Mouse (Mus musculus) T-helper 17 cell (primary cell): ENCODE results near the gene Sorbs1.

Experiments used
- in situ Hi-C, 2 experiments: fragments of 300-600 bp; cut with MboI, MseI; formaldehyde crosslinking; loops; 1 replicate in 1 of 2; 2 replicates in 1 of 2; pipeline ENCODE4 v1.15.1; 2025; ENCODE audit warnings: high pct_unique_total_duplicates in 2 of 2

Gene Sorbs1

DNA sequence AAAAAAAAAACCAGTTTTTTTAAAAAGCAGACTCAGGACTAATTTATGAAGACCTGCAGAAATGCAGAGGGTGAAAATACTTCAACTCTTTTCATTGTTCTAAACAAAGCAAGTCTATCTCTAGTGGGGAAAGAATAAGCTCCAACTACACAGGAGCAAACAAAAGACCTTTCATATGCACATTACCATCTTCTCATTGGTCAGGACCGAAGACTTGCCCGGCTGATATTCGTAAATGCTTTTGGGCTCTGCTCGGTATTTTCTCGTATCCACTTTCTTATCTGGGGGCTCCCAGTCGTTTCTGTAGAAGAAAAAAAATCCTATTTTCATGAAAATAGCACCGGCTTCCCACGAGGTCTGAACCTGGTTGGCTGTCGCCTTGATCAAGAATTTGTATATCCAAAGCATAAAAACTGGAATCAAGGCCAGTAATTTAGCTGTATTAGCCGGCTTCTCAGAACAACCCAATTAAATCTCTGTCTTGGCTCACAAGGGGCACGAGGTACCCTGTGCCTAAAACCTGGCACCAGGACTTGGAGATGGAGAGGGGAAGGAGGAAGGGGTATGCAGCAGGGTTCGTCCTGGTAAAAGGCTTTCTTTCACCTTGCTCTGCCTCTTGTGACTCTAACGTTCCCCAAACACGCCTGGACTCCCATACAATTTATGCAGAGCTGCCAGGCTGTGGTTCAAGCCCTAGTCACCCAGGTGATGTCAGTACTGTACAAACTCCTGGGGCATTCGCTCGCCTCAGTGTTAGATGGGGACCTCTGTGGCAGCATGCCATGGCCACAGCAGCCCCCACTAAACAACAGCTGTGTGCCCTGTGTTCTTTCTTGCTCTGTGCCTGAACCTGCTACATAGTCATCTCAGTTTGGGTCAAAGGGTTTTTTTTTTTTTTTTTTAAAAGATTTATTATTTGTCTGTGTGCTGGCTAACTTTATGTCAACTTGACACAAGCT lies 163.6 kb downstream of the Sorbs1 start:
- in situ Hi-C loops = no loop called here

DNA sequence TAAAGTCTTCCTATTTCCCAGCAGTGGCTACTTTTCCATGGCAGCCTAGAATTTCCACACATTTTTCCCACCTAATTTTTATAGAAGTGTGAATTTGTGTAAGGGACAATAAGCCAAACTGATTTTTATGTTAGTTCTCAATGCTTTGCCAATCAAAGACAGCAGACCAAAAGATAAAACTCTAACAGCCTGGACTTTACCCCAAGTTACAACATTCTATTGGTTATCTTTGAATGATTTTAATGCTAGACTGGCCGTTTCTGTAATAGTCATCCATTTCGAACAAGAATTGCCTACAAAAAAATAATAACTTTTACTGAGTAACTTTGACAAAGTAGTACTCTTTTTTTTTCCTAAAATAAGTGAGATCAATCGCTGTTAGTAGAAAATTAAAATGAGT lies 164.3 kb downstream of the Sorbs1 start:
- in situ Hi-C loops = no loop called here

DNA sequence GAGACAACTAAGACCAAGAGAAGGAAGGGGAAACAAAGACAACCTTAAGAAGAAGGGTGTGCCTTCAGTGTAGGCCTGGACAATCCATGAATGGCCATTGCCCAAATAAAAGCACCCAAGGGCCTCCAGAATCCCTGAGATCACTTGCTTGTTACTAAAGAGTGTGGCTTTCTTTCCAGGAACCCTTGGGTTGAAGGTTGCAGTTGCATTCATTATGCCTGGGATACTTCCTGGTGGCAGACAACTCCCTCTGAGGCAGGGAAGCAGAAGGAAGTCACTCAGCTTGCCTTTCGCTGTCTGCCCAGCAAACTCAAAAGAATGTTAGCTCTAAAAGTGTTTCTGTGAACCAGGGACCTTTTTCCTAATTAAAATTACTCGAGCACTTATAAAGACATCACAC lies 164.9 kb downstream of the Sorbs1 start:
- in situ Hi-C loops = no loop called here

DNA sequence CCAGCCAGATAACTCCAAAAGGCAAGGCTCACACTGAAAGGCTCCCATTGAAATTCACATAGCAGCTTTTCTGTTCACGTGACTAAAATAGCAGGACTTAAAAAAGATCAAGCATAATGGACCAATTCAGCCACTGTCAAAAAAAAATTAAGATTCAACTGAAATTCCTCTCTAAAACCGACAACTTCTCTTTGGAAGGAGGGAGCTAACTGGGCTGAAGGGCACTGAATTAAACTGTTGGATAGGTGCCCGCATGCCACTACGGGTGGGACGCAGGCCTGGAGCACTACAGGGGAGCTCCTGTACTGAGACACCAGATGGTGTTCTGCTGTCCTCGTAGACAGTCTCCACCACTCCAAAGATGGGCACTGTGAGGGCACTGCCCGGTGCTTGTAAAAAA lies 165.4 kb downstream of the Sorbs1 start:
- in situ Hi-C loops = no loop called here

DNA sequence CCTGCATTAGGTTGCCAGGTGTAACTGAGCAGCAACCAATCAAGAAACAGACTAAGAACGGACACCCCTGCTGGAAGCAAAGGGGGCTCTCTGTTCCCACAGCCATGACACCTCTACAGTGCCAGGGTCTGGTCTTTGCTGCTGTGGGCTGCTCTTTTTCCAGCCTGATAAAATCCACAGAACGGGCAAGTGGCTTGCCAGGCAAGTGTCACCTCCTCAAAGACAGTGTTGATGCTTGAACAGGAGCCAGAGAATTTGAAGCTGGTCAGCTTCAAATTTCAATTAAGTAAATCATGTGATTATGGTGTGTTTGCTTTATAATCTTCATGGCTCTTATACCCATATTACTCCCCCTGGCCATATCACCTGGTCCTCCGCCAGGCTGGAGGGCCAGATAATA lies 166.7 kb downstream of the Sorbs1 start:
- in situ Hi-C loops = no loop called here

DNA sequence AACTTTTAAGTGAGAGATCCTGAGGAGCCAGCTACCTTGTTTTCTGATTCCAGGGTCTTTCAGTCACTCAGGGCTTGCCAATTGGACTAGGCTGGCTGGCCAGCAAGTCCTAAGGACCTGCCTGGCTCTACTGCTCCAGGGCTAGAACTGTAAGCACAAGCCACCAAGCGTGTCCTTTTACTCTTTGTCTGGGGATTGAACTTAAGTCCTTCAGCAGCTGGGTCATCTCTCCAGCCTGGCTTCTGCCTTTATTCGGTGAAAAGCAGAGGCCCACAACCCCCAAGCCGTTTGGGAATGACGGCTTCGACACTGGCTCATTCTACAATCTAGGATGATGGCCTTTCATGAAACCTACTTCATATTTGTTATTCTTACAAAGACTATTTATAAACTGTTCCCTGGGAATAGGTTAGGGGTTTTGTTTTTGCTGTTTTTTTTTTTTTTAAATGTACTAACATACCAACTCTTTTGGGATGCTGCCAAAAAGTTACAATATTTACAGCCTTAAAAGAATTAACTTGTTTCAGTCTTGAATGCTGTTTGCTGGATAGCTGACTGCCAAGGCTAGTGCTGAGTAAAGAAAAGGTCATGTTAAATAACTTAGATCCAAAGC lies 167.2 kb downstream of the Sorbs1 start:
- in situ Hi-C loops = no loop called here

DNA sequence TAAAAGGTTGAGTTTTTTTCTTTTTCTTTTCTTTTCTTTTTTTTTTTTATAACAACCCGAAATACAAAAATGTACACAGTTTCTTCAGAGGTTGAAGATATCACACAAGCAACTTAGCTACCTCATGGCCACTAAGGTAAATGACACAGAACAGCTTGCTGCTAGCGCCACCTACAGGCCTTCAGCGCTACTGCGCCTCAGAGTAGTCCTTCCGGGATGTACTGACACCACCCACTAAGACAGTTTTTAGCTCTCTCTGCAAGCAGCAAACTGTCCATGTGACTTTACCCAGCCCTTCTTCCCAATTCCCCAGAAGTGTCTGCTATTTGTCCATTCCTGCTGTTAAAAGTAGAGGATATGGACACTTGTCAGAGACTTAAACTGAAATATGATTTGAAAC lies 167.9 kb downstream of the Sorbs1 start:
- in situ Hi-C loops = no loop called here

DNA sequence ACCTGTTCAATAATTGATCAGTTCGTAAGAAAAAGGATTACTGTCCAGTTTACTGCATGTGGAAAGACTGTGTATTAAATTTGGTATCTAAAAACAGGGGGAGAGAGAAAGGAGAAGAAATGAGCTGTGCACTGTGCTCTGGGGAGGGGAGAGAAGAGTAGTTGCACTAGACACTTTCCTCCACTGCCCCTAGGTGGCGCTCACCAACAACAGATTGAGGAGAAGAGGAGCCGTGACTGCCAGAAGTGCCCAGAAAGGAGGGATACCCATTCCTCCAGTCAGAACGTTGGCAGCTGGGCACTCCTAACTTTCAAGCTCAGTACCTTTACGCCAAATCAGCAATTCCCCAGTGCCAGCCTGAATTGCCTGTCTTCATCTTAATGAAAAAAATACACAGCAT lies 170.6 kb downstream of the Sorbs1 start:
- in situ Hi-C loops = loop anchor here in 1 of 2 experiments (5.0 kb wide), 1 partner anchor 199 kb away; no protein-coding TSS in a partner anchor

DNA sequence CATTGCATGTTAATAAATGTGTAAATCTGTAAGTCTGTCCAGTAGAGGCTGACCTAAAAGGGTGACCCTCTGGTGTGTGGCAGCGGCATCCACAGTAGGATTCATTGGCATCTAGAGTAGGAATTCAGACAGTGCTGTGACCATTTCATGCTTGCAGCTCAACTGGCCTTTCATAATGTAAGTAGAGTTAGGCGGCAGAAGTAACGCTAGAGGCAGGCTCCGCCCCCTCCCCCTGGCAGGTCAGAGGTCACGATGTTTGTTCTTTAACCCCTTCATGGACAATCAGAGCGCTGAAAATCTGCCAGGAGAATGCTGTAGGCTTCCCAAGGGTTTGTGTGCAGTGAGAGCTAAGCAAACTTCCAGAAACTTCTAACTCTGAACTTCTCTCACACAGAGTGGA lies 172.4 kb downstream of the Sorbs1 start:
- in situ Hi-C loops = loop anchor here in 1 of 2 experiments (5.0 kb wide), 1 partner anchor 201 kb away; no protein-coding TSS in a partner anchor

DNA sequence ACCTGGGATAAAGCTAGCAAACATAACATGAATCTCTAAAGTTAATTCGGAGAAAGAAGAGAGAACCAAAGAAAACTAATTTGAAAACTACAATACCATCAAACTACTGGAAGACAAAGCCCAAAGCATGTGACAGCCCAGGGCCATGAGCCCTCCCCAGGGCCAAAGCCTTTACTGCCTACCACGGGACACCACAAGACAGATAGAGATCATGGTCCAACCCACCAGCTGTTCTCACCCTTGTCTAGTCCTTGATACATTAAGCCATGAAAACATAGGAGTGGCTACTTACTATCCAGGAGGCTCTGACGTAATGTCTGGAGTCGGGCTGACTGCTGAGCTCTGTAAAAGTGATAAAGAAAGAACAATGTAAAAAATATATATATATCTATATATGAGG lies 176.9 kb downstream of the Sorbs1 start:
- in situ Hi-C loops = loop anchor here (10.0 kb wide), 2 partner anchors 208 to 1252 kb away; no protein-coding TSS in a partner anchor

DNA sequence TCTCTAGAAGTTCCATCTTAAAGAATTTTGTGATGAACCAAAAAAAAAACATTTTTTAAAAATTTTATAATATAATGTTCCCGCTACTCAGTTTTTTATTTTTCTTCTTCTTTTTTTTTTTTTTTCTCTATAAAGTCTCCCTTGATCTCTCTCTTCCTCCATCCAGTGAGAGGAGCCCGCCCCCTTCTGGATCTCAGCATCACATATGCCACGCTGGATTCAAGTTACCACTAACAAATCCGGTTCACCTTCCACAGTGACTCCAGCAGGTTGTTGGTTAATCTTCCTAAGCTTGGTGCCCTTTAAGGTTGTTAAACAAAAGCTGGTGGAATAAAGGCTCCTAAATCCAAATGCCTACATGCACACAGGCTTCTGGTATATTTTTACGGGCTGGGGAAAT lies 179.7 kb downstream of the Sorbs1 start:
- in situ Hi-C loops = loop anchor here (10.0 kb wide), 2 partner anchors 211 to 1249 kb away; no protein-coding TSS in a partner anchor

DNA sequence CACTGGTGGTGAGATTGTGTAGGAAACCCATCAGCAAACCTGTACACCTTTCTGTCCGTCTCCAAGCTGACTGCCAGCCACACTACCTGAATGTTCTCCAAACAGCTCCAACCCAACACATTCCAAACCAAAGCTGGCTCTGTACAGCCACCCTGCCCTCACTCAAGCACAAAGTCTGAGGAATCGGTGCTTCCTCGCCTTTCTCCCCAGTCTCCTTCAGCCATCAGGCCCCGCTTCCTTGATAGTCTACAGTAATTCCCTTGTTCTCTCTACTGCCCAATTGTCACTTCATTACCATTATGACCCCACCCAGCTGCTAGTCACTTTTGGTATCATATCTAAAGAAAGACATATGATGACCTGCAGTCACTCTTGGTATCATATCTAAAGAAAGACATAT lies 180.5 kb downstream of the Sorbs1 start:
- in situ Hi-C loops = loop anchor here (10.0 kb wide), 2 partner anchors 212 to 1248 kb away; no protein-coding TSS in a partner anchor

DNA sequence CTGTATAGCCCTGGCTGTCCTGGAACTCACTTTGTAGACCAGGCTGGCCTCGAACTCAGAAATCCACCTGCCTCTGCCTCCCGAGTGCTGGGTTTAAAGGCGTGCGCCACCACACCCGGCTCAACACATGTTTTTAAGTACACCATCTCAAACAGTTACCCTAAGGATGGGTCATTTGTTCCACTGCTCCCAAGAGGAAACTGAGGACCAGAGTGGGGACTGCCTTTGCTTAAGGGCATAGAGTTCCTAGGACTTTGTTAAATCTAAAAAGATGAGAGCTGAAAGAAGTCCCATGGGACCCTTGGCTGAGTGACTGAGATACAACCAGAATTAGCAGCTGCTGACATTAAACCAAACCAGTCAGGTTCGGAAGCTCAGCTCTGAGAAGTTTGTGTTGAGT lies 181.3 kb downstream of the Sorbs1 start:
- in situ Hi-C loops = loop anchor here (10.0 kb wide), 2 partner anchors 212 to 1248 kb away; no protein-coding TSS in a partner anchor

DNA sequence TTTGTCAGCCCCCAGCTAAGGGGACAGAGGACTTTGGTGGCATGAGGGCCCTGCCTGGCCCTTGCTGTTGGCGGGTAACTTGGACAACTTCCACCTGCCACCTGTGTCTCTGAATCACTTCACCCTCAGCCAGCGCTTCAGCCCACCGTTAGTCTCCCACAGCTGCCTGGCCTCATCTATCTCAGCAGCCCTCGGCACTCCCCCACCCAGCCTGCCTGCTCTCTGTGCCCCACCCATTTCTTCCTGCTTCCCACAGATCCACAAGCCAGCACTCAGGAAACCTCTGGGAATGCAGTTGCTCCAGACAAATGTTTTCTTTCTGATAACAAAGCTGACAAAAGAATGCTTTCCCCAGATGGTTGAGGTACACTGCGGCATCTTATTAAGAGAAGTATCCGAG lies 181.7 kb downstream of the Sorbs1 start:
- in situ Hi-C loops = loop anchor here (10.0 kb wide), 2 partner anchors 213 to 1247 kb away; no protein-coding TSS in a partner anchor

DNA sequence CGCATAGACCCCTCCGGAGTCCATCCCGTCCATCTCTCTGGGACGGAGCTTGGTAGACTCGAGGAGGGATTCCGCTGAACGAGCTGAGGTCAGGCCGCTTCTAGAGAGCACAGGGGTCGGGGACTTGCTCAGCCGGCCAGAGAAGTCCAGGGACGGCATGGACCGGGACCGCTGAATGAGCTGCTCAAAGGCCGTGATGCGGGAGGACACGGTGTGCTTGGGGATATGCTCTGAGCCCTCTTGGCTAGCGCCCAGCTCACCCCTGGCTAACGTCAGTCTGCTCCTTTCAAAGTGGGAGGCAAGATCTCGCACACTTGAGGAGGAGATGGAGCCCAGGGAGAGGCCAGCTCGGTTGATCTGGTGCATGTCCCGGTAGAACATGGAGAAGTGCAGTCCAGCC lies 187.5 kb downstream of the Sorbs1 start:
- in situ Hi-C loops = no loop called here

DNA sequence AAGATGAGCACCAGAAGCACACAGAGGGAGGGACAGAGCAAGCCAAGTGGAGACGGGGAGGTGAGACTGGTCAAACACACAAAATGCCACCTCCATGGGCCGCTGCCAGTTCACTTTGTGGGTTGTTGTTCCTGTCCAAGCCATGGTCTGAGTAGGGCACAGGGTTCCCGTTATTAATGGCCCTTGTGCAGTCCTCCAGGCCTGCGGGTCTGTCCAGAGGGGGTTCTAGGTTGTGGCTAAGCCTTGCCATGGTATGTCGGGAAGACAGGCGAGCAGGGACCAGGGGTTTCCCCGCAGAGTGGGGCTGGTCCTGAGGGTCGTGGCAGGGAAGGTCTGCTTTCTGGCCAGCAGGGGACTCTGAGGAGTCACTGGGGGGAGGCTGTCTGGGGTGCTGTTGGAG lies 188.2 kb downstream of the Sorbs1 start:
- in situ Hi-C loops = no loop called here

DNA sequence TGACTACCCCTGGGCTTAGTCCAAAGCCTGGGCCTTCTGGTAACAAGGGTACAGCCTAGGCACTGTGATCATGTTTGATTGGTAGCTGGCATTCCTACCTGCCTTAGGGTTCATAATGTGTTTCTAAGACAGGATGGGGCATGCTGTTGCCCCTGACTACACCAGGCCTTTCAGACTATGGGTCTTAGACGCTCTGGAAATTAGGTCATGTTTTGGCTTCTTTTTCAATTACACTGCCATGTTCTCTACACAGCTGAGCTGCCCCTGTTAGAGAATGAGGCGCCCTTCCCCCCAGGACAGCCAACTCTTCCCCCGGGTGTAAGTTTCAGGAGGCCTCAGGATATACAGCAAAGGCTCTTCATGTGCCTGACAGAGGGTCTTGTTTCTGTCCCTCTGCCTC lies 191.4 kb downstream of the Sorbs1 start:
- in situ Hi-C loops = no loop called here

DNA sequence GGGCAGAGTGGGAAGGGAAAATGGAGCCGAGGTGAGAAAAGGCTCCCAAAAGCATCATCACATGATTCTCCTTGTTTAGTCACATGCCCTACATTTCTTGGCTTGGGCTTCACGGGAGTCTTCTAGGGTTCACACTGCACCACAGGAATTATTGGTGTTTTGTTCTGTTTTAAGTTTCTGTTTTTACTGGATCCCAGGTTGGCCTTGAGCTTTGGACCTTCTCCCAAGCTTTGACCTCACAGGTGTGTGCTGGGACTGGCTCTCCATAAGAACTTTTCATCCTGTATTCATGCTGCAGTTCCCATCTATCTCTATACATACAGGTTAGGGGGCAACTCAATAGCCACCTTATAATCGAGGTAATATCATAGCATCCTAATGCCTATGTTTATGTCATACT lies 194.4 kb downstream of the Sorbs1 start:
- in situ Hi-C loops = no loop called here

DNA sequence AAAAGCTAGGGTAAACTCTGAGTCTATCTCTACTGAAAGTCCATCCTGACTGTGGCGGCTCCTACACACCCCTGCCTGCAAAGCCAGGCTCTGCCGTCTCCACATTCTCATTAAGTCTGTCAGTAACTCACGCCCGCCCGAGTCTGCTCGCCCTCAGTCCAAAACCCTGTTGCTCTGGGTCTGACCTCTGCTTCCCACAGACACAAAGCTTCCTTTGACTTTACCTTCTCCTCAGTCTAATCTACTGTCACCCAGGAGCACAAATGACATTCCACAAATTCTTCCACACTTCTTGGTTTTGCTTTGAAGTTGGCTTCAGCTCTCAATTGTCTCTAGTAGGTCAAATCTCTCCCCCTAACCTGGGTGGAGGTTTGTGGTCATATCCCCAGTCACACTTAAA lies 195.1 kb downstream of the Sorbs1 start:
- in situ Hi-C loops = no loop called here

DNA sequence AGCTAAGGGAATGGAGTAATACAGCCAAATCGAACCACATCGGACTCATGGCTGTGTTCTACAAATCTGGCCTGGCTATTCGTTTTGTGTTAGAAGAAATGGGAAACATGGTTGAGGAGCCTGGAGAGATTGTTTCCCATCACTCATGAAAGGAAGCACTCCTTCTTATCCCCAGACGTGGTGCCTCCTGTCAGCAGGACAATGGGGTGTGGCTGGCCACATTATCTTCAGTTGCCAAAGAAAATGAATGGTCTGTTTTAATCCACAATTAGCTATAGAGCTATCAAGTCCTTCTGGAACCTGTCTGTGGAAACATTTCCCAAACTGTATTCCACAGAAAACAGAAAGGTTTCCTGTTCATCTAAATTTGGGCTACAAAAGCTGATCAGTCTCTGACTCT lies 196.6 kb downstream of the Sorbs1 start:
- in situ Hi-C loops = no loop called here

DNA sequence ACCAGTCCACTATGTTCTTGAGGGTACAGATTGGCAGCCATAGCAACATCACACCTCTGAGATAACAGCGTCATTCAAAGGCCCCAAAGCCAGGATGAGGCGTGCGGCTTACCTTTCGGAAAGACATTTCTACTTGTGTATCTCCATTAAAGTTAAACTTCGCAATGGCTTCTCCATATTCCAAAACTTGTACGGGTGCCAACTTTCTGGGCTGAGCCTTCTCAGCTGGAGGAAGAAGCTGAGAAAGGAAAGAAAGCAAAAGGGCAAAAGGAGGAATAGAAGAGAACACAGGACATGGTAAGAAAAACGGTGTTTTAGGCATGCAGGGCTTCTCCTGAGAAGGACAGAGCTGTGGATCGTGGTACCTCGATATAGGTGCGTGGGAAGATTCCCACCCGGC lies 199.3 kb downstream of the Sorbs1 start:
- in situ Hi-C loops = no loop called here

DNA sequence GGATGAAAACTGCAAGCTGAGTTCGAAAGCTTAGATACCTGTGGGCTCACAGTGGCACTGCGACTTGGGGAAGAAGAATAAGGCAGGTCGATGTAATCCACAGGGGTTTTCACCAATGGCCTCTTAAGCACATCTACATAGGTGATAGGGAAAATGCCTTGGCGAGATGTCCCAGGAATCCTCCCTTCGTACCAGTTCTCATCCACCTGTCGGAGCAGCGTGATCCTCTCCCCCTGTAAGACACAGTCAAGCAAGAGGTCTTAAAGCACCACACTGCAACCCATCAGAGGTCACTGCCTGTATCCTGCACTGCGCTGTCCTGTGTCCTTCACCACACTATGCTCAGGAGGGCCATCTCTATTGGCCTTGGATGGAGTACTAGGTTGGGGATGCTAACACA lies 201.9 kb downstream of the Sorbs1 start:
- in situ Hi-C loops = no loop called here
